Comparison of ENCODE assay signal across 8 mouse cellular contexts in the genomic region with DNA sequence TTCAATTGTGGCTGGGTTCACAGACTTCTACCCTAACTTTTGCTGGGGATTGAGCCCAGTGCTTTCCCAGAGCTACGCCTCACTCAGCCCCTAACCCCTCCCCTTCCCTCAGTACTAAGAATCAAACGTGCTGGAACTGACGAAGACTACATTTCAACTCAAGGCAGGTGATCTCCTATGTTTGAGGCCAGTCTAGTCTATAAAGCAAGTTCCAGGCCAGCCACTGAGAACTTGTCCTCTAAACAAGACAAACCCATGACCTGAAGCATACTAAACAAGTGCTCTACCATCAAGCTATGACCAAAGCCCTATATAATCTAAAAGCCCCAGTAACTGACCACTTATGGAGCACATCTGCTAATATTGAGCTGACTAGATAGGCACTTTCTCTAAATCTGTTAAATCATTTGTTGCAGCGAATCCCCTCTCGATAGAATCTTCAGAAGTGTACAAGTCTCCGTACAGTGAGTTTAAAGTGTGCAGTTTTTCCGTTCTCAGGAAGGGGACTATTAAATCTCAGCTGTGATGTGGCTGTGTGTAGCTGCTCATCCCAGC. TPM values are rescaled to one million over a fixed set of nuclear protein-coding genes. Genes with fewer than 3 reads are reported as not detected.
DNase-seq lines count a peak whose midpoint lies in the region; ATAC-seq and TF ChIP-seq lines count a peak whose summit lies in the region.

No protein-coding gene starts in this region.

- peak overlapping the region; percentile 99 for H3K27ac ChIP-seq in layer of hippocampus, adult 2 months
- no peak overlapping the region for H3K27ac ChIP-seq in forebrain, embryonic 10.5 days
- no peak overlapping the region for H3K27ac ChIP-seq in limb, embryonic 10.5 days
- H3K27ac ChIP-seq in neural tube, embryonic 13.5 days (replicated peaks), result peak overlapping the region; percentile 97

- H3K4me1 ChIP-seq in forebrain, embryonic 10.5 days, result peaks cover 62% of the 10 kb centered on the region
- H3K4me1 ChIP-seq in limb, embryonic 10.5 days, result peaks cover 49% of the 10 kb centered on the region
- H3K4me1 ChIP-seq in neural tube, embryonic 13.5 days (replicated peaks), result peaks cover 68% of the 10 kb centered on the region

- WGBS in forebrain, embryonic 10.5 days, result 40% methylated on average over 7 of the region's 7 CpGs
- WGBS in limb, embryonic 10.5 days, result 40% methylated on average over 7 of the region's 7 CpGs
- WGBS in neural tube, embryonic 13.5 days, result 34% methylated on average over 7 of the region's 7 CpGs

- no peak for TF ChIP-seq CTCF in layer of hippocampus, adult 2 months (conservative IDR thresholded peaks at IDR 0.05)

- H3K9me3 ChIP-seq in forebrain, embryonic 10.5 days, result no peaks in the 10 kb centered on the region
- H3K9me3 ChIP-seq in limb, embryonic 10.5 days (replicated peaks), result no peaks in the 10 kb centered on the region
- H3K9me3 ChIP-seq in neural tube, embryonic 13.5 days, result no peaks in the 10 kb centered on the region

- H3K4me3 ChIP-seq in layer of hippocampus, adult 2 months, result no peak overlapping the region
- peak overlapping the region; percentile 56 for H3K4me3 ChIP-seq in forebrain, embryonic 10.5 days
- peak overlapping the region; percentile 60 for H3K4me3 ChIP-seq in limb, embryonic 10.5 days
- H3K4me3 ChIP-seq in neural tube, embryonic 13.5 days, result peak overlapping the region; percentile 54; the same call in 1 of the 2 replicates

- peak overlapping the region; percentile 78 for H3K4me2 ChIP-seq in neural tube, embryonic 13.5 days

- DNase-seq in layer of hippocampus, adult 2 months (ENCODE audit: low spot score in 2 of 2), result no peak
- DNase-seq in layer of hippocampus, adult 8-10 months (ENCODE audit: low spot score in 2 of 2), result no peak
- DNase-seq in forebrain, embryonic 10.5 days (ENCODE audit: extremely low spot score, low spot score), result no peak
- no peak for DNase-seq in limb, embryonic 10.5 days (ENCODE audit: low spot score)
- no peak for DNase-seq in cerebellum, adult 9-11 months
- DNase-seq in natural killer cell, adult 2 months (ENCODE audit: low spot score in 2 of 2), result no peak

- H3K9ac ChIP-seq in neural tube, embryonic 13.5 days, result peak overlapping the region; percentile 79; the same call in 1 of the 2 replicates

- H3K36me3 ChIP-seq in forebrain, embryonic 10.5 days (replicated peaks), result peaks cover 42% of the 10 kb centered on the region
- peaks cover 28% of the 10 kb centered on the region for H3K36me3 ChIP-seq in limb, embryonic 10.5 days
- peaks cover 22% of the 10 kb centered on the region for H3K36me3 ChIP-seq in neural tube, embryonic 13.5 days

- no peak for ATAC-seq in neural tube, embryonic 13.5 days (ENCODE audit: low read depth)
- no peak for ATAC-seq in activated CD4-positive, CD25-positive, alpha-beta regulatory T cell, adult 4 months

- H3K27me3 ChIP-seq in forebrain, embryonic 10.5 days (ENCODE audit: poor library complexity, severe bottlenecking), result no peaks in the 10 kb centered on the region
- no peaks in the 10 kb centered on the region for H3K27me3 ChIP-seq in limb, embryonic 10.5 days (ENCODE audit: low read depth, poor library complexity, severe bottlenecking)
- H3K27me3 ChIP-seq in neural tube, embryonic 13.5 days, result no peaks in the 10 kb centered on the region

RNA-seq across cellular contexts. Expression of a gene that starts 14.5 kb away (rescaled TPM):
- 10 to 100 TPM; 90.6 to 93.1 TPM for total RNA-seq in layer of hippocampus, adult 2 months (2021)
- total RNA-seq in layer of hippocampus, adult 8-10 months (2022), result 100 to 1,000 TPM in 1 of 4 experiments, 10 to 100 TPM in 3; 91.0 to 101 (median 96.8) TPM
- 85.8 and 86.1 TPM in 2 replicates for polyA plus RNA-seq in forebrain, embryonic 10.5 days (2016; fragmentation: Nextera tagmentation; extraction: Ambion mirVana)
- 70.0 and 95.4 TPM in 2 replicates for polyA plus RNA-seq in limb, embryonic 10.5 days (2016; fragmentation: Nextera tagmentation; extraction: Ambion mirVana)
- polyA plus RNA-seq in neural tube, embryonic 13.5 days (2015; fragmentation: Nextera tagmentation; extraction: Ambion mirVana), result 151 and 160 TPM in 2 replicates
- 100 to 1,000 TPM; 171 to 206 TPM for polyA plus RNA-seq in activated CD4-positive, CD25-positive, alpha-beta regulatory T cell, adult 4 months (2017; shearing (Covaris generic))

Comparison
In these comparisons a context has a peak if more than half of its experiments do, and no peak if none do; other contexts are left out.
1. H3K27ac ChIP-seq: peak in layer of hippocampus, adult 2 months (single experiment) and neural tube, embryonic 13.5 days (single experiment); none in forebrain, embryonic 10.5 days (single experiment) and limb, embryonic 10.5 days (single experiment).